Mouse (Mus musculus) embryonic facial prominence, embryonic 14.5 days (tissue): ENCODE results near the gene Cfap157. TPM values are rescaled to one million over a fixed set of nuclear protein-coding genes. Genes with fewer than 3 reads are reported as not detected.

Source experiments
- ATAC-seq: fragments of 200-750 bp; cut with Nextera tagmentation; 2 replicates; pipeline ENCODE4 v1.8.0; 2017; ENCODE audit warnings: low read depth, moderate number of reproducible peaks, moderate TSS enrichment
- DNase-seq: peaks from one replicate; pipeline ENCODE4 v3.0.0-alpha.2; 2015; ENCODE audit warnings: low spot score
- H3K27ac ChIP-seq: fragments of 300-500 bp; sonication (generic); replicated peaks from 2 replicates; pipeline ENCODE4 v1.5.1; 2014; ENCODE audit warnings: low read depth, mild to moderate bottlenecking, low read length, moderate library complexity
- H3K27me3 ChIP-seq: fragments of 300-500 bp; sonication (generic); replicated peaks from 2 replicates; pipeline ENCODE4 v1.6.1; 2014; ENCODE audit warnings: low read length; ENCODE audit not compliant: control insufficient read depth, insufficient read depth
- H3K36me3 ChIP-seq: fragments of 300-500 bp; sonication (generic); 2 replicates; pipeline ENCODE4 v1.6.1; 2014; ENCODE audit warnings: low read length, mixed read lengths; ENCODE audit not compliant: control insufficient read depth, insufficient read depth
- H3K4me1 ChIP-seq: fragments of 300-500 bp; sonication (generic); 2 replicates; pipeline ENCODE4 v1.6.1; 2014; ENCODE audit warnings: antibody characterized with exemption, low read length; ENCODE audit not compliant: control insufficient read depth, insufficient read depth
- H3K4me2 ChIP-seq: fragments of 300-500 bp; sonication (generic); 2 replicates; pipeline ENCODE4 v1.6.1; 2014; ENCODE audit warnings: low read depth, mild to moderate bottlenecking, low read length, moderate library complexity, mixed read lengths
- H3K4me3 ChIP-seq: fragments of 300-500 bp; sonication (generic); 2 replicates; pipeline ENCODE4 v1.5.1; 2014; ENCODE audit warnings: low read depth, mild to moderate bottlenecking, low read length
- H3K9ac ChIP-seq: fragments of 300-500 bp; sonication (generic); 2 replicates; pipeline ENCODE4 v1.6.1; 2014; ENCODE audit warnings: low read depth, mild to moderate bottlenecking, low read length, moderate library complexity, mixed read lengths
- H3K9me3 ChIP-seq: fragments of 300-500 bp; sonication (generic); 2 replicates; pipeline ENCODE4 v1.6.1; 2016; ENCODE audit warnings: low read length; ENCODE audit not compliant: control insufficient read depth
- WGBS: fragments of 180-500 bp; shearing (Covaris S2); extraction: QIAGEN DNeasy Blood & Tissue Kit; methylation state at CpG from one replicate; pipeline ENCODE4 v1.1.7; 2014; 5-methylcytosine and 5-hydroxymethylcytosine counted together
- polyA plus RNA-seq: library from polyadenylated mRNA; unstranded; fragments of >200 nt; fragmentation: Nextera tagmentation; extraction: Ambion mirVana; gene quantifications from 2 replicates; pipeline ENCODE4 v1.2.1, GENCODE M21; 2014

Cfap157 gene
- polyA plus RNA-seq, 1 experiment from 2014 or later, result 0.63 TPM

DNA sequence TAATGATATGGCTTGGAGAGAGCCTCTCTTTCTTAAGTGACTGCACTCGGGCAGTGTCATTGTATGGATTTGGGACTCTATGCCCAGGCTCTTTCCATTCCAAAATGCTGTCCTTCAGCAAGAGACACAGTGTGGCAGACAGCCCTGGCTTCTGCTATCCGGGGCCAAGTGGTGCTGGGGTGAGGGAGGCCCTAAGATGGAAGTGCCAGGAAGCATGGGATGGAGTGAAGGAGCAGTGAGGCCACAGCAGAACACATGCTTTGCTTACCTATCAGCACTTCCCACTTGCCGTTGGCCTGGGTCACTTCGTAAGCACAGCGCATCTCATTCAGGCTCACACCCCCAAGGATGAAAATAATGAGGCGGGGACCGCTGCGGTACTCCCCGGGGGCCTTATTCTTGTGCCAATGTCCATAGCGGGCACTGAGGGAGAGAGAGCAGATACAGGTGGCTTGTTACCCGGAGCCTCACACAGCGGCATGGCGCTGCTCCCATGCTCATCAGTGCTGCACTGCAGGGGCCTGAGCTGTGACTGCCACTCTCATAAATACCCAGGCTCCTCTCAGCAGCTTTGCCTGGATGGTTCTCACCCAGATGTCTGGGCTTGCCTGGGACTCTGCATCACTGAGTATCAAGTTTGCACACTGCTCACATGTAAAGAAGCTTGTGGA is 11.7 kb upstream of the Cfap157 start:
- DNase-seq, result no peak
- Histone ChIP-seq H3K4me1 (no peaks in the 10 kb centered on the region), H3K36me3 (peaks cover 47% of the 10 kb centered on the region), H3K9ac (no peak overlapping the region), H3K27me3 (no peaks in the 10 kb centered on the region), H3K4me3 (no peak overlapping the region), H3K27ac (no peak overlapping the region), H3K4me2 (no peak overlapping the region), H3K9me3 (no peaks in the 10 kb centered on the region)
- no peak for ATAC-seq
- WGBS, result 80% methylated on average over 13 of the region's 13 CpGs

- no peaks in the 10 kb centered on the region for H3K27me3 ChIP-seq
- H3K9ac ChIP-seq, result no peak overlapping the region
- no peak overlapping the region for H3K4me3 ChIP-seq
- no peak overlapping the region for H3K27ac ChIP-seq
- 83% methylated on average over 6 of the region's 6 CpGs for WGBS
- ATAC-seq (no peak), DNase-seq (peak; percentile 20)
- no peaks in the 10 kb centered on the region for H3K9me3 ChIP-seq
- H3K4me1 ChIP-seq, result no peaks in the 10 kb centered on the region
- H3K4me2 ChIP-seq, result no peak overlapping the region
- peaks cover 10% of the 10 kb centered on the region; the same call in 1 of the 2 replicates for H3K36me3 ChIP-seq
Observed at GRCm38 (mm10) chr2:32791297-32791696, 7.1 kb upstream of the Cfap157 start.

DNA sequence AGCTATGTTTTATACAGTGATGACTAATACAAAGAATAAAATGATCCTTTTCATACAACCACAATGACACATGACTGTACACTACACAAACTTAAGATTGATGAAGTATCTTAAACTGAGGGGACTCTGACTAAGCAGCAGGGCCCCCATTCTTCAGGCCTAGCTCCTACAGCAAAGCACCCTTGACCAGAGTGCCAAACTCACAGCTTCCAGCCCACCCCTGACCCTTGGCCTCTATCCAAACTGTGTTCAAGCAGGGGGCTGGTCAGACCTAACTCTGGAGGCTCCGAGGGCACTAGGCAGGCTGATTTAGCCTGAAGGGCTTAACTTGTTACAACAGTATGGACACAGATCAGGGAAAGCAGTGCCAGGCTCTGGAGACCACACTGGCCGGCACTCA is 4.4 kb upstream of the Cfap157 start:
- Histone ChIP-seq H3K27me3 (no peaks in the 10 kb centered on the region), H3K9me3 (no peaks in the 10 kb centered on the region), H3K9ac (no peak overlapping the region), H3K27ac (no peak overlapping the region), H3K36me3 (peaks cover 7% of the 10 kb centered on the region; the same call in 1 of the 2 replicates), H3K4me3 (no peak overlapping the region), H3K4me2 (no peak overlapping the region), H3K4me1 (no peaks in the 10 kb centered on the region)
- WGBS, result 40% methylated on average over 2 of the region's 2 CpGs
- ATAC-seq (no peak), DNase-seq (no peak)

DNA sequence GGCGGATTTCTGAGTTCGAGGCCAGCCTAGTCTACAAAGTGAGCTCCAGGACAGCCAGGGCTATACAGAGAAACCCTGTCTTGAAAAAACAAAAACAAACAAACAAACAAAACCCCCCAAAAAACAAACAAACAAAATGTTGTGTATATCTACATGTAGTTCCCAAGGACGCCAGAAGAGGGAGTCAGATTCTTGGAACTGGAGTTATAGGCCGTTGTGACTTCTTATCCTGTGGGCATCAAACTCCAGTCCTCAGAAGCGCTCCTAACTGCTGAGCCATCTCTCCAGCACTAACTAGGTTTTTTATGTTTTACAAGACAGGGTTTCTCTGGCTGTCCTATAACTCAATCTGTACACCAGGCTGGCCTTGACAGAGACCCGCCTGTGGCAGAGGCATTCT is 2.9 kb upstream of the Cfap157 start:
- no peak for DNase-seq

DNA sequence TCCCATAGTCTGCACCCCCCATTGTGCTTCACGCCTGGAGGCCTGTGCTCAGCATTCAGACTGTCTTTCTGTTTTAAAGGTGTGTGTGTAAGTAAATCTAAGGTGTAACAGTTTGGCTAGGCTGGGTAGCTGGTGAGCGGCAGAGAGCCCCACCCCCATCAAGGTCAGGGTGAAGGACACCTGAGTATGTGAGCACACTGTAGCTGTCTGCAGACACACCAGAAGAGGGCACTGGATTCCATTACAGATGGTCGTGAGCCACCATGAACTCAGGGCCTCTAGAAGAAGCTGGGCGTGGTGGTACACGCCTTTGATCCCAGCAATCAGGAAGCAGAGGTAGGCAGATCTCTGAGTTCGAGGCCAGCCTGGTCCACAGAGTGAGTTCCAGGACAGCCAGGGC is 2.5 kb downstream of the Cfap157 start:
- Histone ChIP-seq H3K27ac (no peak overlapping the region), H3K36me3 (no peaks in the 10 kb centered on the region; the same call in 1 of the 2 replicates), H3K4me1 (no peaks in the 10 kb centered on the region), H3K9ac (no peak overlapping the region), H3K4me3 (no peak overlapping the region), H3K9me3 (no peaks in the 10 kb centered on the region), H3K4me2 (no peak overlapping the region), H3K27me3 (no peaks in the 10 kb centered on the region)
- ATAC-seq, result no peak
- WGBS, result 80% methylated on average over 6 of the region's 6 CpGs
- no peak for DNase-seq

More for the DNA sequence above, 2.9 kb upstream of the Cfap157 start:
- no peak overlapping the region for H3K4me2 ChIP-seq
- H3K36me3 ChIP-seq, result peaks cover 3% of the 10 kb centered on the region; the same call in 1 of the 2 replicates
- no peaks in the 10 kb centered on the region for H3K27me3 ChIP-seq
- H3K4me3 ChIP-seq, result no peak overlapping the region
- no peak for ATAC-seq
- no peak overlapping the region for H3K9ac ChIP-seq
- no peaks in the 10 kb centered on the region for H3K9me3 ChIP-seq
- no peak overlapping the region for H3K27ac ChIP-seq
- WGBS, result 62% methylated on average over 6 of the region's 6 CpGs
- no peaks in the 10 kb centered on the region for H3K4me1 ChIP-seq

DNA sequence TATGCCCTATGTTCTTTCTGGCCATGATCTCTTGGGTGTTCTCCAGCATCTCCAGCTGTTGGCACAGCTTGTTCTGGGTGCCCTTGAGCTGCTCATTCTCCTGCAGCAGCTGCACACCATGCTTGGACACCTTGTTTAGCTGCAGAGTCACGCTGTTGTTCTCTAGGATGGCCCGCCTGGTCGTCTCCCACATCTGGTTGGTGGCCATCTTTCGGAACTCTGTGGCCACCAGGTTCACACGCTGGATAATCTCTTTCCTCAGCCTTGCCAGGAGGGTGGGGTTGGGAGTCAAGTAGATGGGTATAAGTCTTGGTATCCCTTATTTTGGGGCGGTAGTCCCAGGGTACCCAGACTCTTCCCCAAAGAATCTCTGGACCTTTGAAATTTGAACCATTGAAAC is 4.5 kb downstream of the Cfap157 start:
- Histone ChIP-seq H3K4me2 (no peak overlapping the region), H3K4me3 (no peak overlapping the region), H3K9me3 (no peaks in the 10 kb centered on the region), H3K4me1 (peaks cover 8% of the 10 kb centered on the region), H3K9ac (no peak overlapping the region), H3K27ac (no peak overlapping the region), H3K27me3 (no peaks in the 10 kb centered on the region), H3K36me3 (no peaks in the 10 kb centered on the region; the same call in 1 of the 2 replicates)
- 87% methylated on average over 6 of the region's 6 CpGs for WGBS
- no peak for ATAC-seq
- DNase-seq, result no peak

DNA sequence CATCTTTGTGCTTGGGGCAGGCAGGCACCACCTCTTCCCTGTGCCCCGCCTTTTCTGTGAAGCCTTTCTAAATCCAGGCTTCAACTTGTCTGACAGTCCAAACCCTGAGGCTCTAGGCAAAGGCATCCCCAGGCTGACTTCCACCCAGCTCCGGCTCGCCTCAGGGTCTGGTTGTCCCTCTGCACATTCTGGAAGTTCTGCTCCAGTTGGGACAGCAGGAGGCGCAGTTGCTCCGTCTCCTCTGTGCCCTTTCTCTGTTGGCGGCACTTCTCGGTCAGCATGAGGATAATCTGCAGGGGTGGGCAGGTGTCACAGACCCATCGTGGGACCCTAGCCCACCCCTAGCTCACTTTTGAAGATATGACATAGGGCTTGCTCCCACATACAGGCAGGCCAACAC is 5.1 kb downstream of the Cfap157 start:
- Histone ChIP-seq H3K4me1 (peaks cover 8% of the 10 kb centered on the region), H3K36me3 (no peaks in the 10 kb centered on the region; the same call in 1 of the 2 replicates), H3K27ac (no peak overlapping the region), H3K9me3 (no peaks in the 10 kb centered on the region), H3K4me3 (no peak overlapping the region), H3K4me2 (no peak overlapping the region), H3K9ac (no peak overlapping the region), H3K27me3 (no peaks in the 10 kb centered on the region)
- ATAC-seq (no peak), DNase-seq (peak; percentile 44)
- WGBS, result 22% methylated on average over 8 of the region's 8 CpGs

DNA sequence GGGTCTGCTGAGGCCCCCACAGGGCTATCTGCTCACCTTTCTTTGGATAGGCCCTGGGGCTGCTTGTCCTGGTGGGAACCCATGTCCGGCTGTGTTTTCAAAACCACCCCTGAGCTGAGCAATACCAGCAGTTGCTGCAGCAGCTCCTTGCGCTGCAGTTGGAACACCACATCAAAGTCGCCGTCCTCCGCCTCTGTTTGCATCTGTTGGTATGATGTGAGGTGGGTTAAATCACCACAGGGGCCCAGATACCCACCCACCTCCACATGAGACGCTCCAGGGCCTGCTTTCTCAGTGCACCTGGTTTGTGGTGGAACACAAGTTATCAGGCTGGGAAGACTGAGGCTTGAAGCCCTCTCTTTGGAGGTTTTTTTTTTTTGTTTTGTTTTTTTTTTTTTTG is 6.1 kb downstream of the Cfap157 start:
- no peak overlapping the region for H3K9ac ChIP-seq
- no peaks in the 10 kb centered on the region for H3K27me3 ChIP-seq
- WGBS, result 80% methylated on average over 6 of the region's 6 CpGs
- no peaks in the 10 kb centered on the region for H3K9me3 ChIP-seq
- H3K4me1 ChIP-seq, result peaks cover 8% of the 10 kb centered on the region
- DNase-seq (no peak), ATAC-seq (no peak)
- H3K36me3 ChIP-seq, result no peaks in the 10 kb centered on the region; the same call in 1 of the 2 replicates
- no peak overlapping the region for H3K4me2 ChIP-seq
- no peak overlapping the region for H3K4me3 ChIP-seq
- H3K27ac ChIP-seq, result no peak overlapping the region

DNA sequence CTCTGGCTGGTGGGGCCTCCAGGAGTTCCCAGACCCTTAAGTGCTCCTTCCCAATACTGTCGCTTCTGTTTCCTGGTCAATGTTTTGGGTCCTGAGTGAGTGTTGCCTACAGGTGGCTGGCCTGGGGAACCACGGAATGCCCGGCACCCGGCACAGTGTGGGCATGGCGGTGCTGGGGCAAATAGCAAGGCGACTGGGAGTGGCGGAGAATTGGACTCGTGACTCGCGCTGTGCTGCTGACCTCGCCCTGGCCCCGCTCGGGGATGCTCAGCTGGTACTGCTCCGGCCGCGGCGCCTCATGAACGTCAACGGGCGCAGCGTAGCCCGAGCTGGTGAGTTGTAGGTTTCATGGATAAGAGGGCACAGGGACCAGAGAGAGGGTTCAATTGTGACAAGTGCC is 8.0 kb downstream of the Cfap157 start:
- H3K4me3 ChIP-seq, result peak overlapping the region; percentile 50
- H3K36me3 ChIP-seq, result no peaks in the 10 kb centered on the region; the same call in 1 of the 2 replicates
- ATAC-seq, result no peak
- no peak for DNase-seq
- no peaks in the 10 kb centered on the region for H3K27me3 ChIP-seq
- WGBS, result 21% methylated on average over 22 of the region's 22 CpGs
- H3K4me1 ChIP-seq, result peaks cover 8% of the 10 kb centered on the region
- H3K9ac ChIP-seq, result peak overlapping the region; percentile 58
- H3K9me3 ChIP-seq, result no peaks in the 10 kb centered on the region
- peak overlapping the region; percentile 77 for H3K4me2 ChIP-seq
- no peak overlapping the region for H3K27ac ChIP-seq
